Mouse (Mus musculus) gastrocnemius, adult 8-10 months (tissue): ENCODE results near the gene Tmem135. TPM values are rescaled to one million over a fixed set of nuclear protein-coding genes. Genes with fewer than 3 reads are reported as not detected.

Experiments
- DNase-seq, 2 experiments: peaks; one replicate each; pipeline ENCODE4 v3.0.0; 2022; ENCODE audit warnings: low spot score in 2 of 2
- microRNA-seq: library from miRNA; unstranded; fragments of <30 nt; microRNA quantifications from one replicate; pipeline ENCODE4 v1.2.0, GENCODE M21; 2022
- total RNA-seq, 4 experiments: library from RNA; stranded (reverse); gene quantifications; 2 replicates each; pipeline ENCODE4 v1.2.4; 2022

The Tmem135 gene
- total RNA-seq, 4 experiments from 2014 or later = 13.9 to 18.6 (median 15.0) TPM

DNA sequence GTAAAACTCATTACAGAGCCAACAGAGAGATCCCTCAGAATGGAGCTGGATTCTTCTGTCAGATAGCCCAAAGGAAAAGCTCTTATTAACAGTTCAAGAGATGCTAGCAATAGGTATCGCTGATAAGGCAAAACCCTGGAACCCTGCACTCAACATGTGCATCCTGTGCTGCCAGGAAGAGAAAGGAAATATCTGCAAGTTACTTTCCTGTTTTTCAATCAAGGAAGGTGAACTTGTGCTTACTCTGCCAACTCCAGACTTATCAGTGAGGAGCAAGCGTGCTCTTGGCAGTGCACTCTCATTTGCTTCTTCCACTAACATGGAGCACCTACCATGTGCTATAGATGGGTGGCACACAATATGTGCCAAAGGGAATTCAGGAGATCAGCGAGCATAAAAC, 288.4 kb downstream of the Tmem135 start:
- DNase-seq = no peak

GRCm38 (mm10) chr7:89106421-89106820, 297.6 kb downstream of the Tmem135 start:
- DNase-seq = no peak

- DNase-seq = peak; percentile 57 to 60
These were observed 304.3 kb downstream of the Tmem135 start for GRCm38 (mm10) chr7:89099756-89100155.

Small RNA genes lying within 50 kb of the gene (microRNA-seq; reads per million reads assigned to microRNA genes)
- gene Gm22171 = not detected
- not detected for gene Gm24659

Other genes with a start within 250 kb of the Tmem135 start
- 10 to 100 TPM; 16.8 to 33.2 (median 27.0) TPM for gene Fzd4, start 133 bp upstream of the Tmem135 start, total RNA-seq
- 10 to 100 TPM; 48.3 to 61.7 (median 58.2) TPM for gene Prss23, start 123.0 kb upstream of the Tmem135 start, total RNA-seq
- gene Me3, start 228.2 kb upstream of the Tmem135 start, total RNA-seq = 100 to 1,000 TPM; 103 to 126 (median 115) TPM